Mouse (Mus musculus): ENCODE measurements around the gene Fam136a. TPM values are rescaled to one million over a fixed set of nuclear protein-coding genes. Genes with fewer than 3 reads are reported as not detected.

The Fam136a gene
- total RNA-seq, 1 experiment from 2014 or later, result 10.1 TPM

Other genes starting within 250 kb of the Fam136a start
- gene Tgfa, start 170.4 kb upstream of the Fam136a start, total RNA-seq (2017), result 0.10 TPM in 1 of 3 replicates, not detected in the others
- 46.0 to 69.5 TPM (median 61.3 TPM) in 3 replicates for gene Snrpg, start 5.7 kb downstream of the Fam136a start, total RNA-seq (2017)
- 31.6 to 40.4 TPM (median 36.6 TPM) in 3 replicates for gene Pcyox1, start 31.5 kb downstream of the Fam136a start, total RNA-seq (2017)
- 51.4 to 98.7 TPM (median 74.8 TPM) in 3 replicates for gene Tia1, start 38.6 kb downstream of the Fam136a start, total RNA-seq (2017)
- 2.7 to 6.8 TPM in 2 of 3 replicates, not detected in the other for gene Gm44790, start 61.0 kb downstream of the Fam136a start, total RNA-seq (2017)
- 43.0 to 51.5 TPM (median 49.7 TPM) in 3 replicates for gene C87436, start 72.7 kb downstream of the Fam136a start, total RNA-seq (2017)
- gene Pcbp1, start 160.7 kb downstream of the Fam136a start, total RNA-seq (2017), result 36.4 to 57.1 TPM (median 52.3 TPM) in 3 replicates

Measured in monocyte, adult 5-6 weeks (primary cell).